Mouse (Mus musculus) hematopoietic stem cell, adult 5-6 weeks (primary cell): ENCODE data around the gene Gm28168. TPM values are rescaled to one million over a fixed set of nuclear protein-coding genes. Genes with fewer than 3 reads are reported as not detected.
"Not testable (repeated sequence)": the region's sequence is repeated elsewhere in the genome, so short reads cannot be mapped to it uniquely, and the experiment has no call there.

ENCODE experiments used
- ATAC-seq, 2 experiments: fragments of 125-278 bp in 1 of 2; replicated peaks in 1 of 2; 2 replicates each; pipeline ENCODE4 v1.8.0; 2016 to 2017; ENCODE audit warnings: inconsistent platforms in 2 of 2, mild to moderate bottlenecking in 2 of 2, moderate number of reproducible peaks in 2 of 2, low read depth in 1 of 2, moderate TSS enrichment in 1 of 2; ENCODE audit not compliant: low FRiP score in 2 of 2, poor library complexity in 2 of 2, severe bottlenecking in 2 of 2, insufficient read depth in 1 of 2, low TSS enrichment in 1 of 2
- total RNA-seq: library from RNA; stranded (forward); fragments of 172-1452, 232-1000 nt; gene quantifications from 2 replicates; pipeline ENCODE4 v1.2.3, GENCODE M21; 2017

Gene Gm28168
- total RNA-seq = not detected in 2 replicates

- ATAC-seq = not testable (repeated sequence)
These were observed at the start of gene Gm28168 for GRCm38 (mm10) chr1:117927715-117928114. Gene Gm28168 (plus strand): TSS chr1:117928015.

- ATAC-seq = no peak
These were observed 37.8 kb downstream of the Gm28168 start, which contains the start of gene Gm7145 for GRCm38 (mm10) chr1:117965639-117966038. Gene Gm7145 (plus strand): TSS chr1:117965939.

Other genes starting within 250 kb of the Gm28168 start
- not detected in 2 replicates for gene Gm28363, start 230.9 kb upstream of the Gm28168 start, total RNA-seq
- gene B020011L13Rik, start 146.9 kb upstream of the Gm28168 start, total RNA-seq = not detected in 2 replicates
- gene Gm28360, start 97.9 kb upstream of the Gm28168 start, total RNA-seq = not detected in 2 replicates
- gene Gm7145, start 37.9 kb downstream of the Gm28168 start, total RNA-seq = not detected in 2 replicates
- gene Gm29106, start 248.5 kb downstream of the Gm28168 start, total RNA-seq = not detected in 2 replicates